Mouse (Mus musculus) Patski (cell line): ENCODE results near the gene Hsd11b2. TPM values are rescaled to one million over a fixed set of nuclear protein-coding genes. Genes with fewer than 3 reads are reported as not detected.
A peak's percentile ranks its signal among the peaks of the same experiment; 100 is the strongest.

Source experiments
- ATAC-seq: fragments of 100-300 bp; one replicate; pipeline ENCODE4 v1.8.0; 2021
- CTCF ChIA-PET: fragments of 350-600 bp; sonication (Branson Sonifier 250); formaldehyde crosslinking; loops from one replicate; lab custom pipeline; 2022; ENCODE audit warnings: inconsistent platforms; lab: Charles Lee
- POLR2A ChIA-PET: fragments of 350-600 bp; sonication (Branson Sonifier 250); formaldehyde crosslinking; loops from one replicate; lab custom pipeline; 2022; ENCODE audit warnings: antibody characterized with exemption, inconsistent platforms; lab: Charles Lee
- DNase-seq: peaks from one replicate; pipeline ENCODE4 v3.0.0-alpha.2; 2011; ENCODE audit warnings: low read depth, low spot score
- H3K27me3 ChIP-seq: fragments of 371-371 bp; one replicate; pipeline ENCODE4 v1.5.1; 2021
- CTCF ChIP-seq: fragments of 100-300 bp; IDR thresholded peaks from one replicate; pipeline ENCODE4 v1.5.1; 2021
- in situ Hi-C: fragments of 300-500 bp; cut with MboI; formaldehyde crosslinking; loops from 3 replicates; pipeline ENCODE4 v1.11.1; 2018; ENCODE audit warnings: low pct_unique_long_range_greater_than_20kb, mixed read lengths
- polyA plus RNA-seq: library from polyadenylated mRNA; unstranded; gene quantifications from one replicate; pipeline ENCODE4 v1.2.3, GENCODE M21; 2021

Gene Hsd11b2
- polyA plus RNA-seq, 1 experiment from 2014 or later: 8.2 TPM

- ATAC-seq (no peak), DNase-seq (no peak)
- in situ Hi-C loops: no loop called here
- no peaks in the 10 kb centered on the region for H3K27me3 ChIP-seq
- POLR2A ChIA-PET: interaction anchor here (1.0 kb wide), 1 partner anchor 44 kb away, joined by 3 read pairs; no protein-coding TSS in a partner anchor
- CTCF ChIA-PET: interaction anchor here (0.7 to 6.0 kb wide), 15 partner anchors 9 to 54 kb away, joined by 3 to 102 read pairs (median 4); partner anchors contain the start of gene Hsd11b2
- TF ChIP-seq CTCF: no peak
Measured at GRCm38 (mm10) chr8:105533439-105533838, 14.9 kb downstream of the Hsd11b2 start.

- DNase-seq (no peak), ATAC-seq (no peak)
- POLR2A ChIA-PET: interaction anchor here (0.7 to 1.0 kb wide), 2 partner anchors 45 to 49 kb away, joined by 3 read pairs; no protein-coding TSS in a partner anchor
- in situ Hi-C loops: no loop called here
- TF ChIP-seq CTCF: peak; percentile 91
- CTCF ChIA-PET: interaction anchor here (0.7 to 6.0 kb wide), 15 partner anchors 9 to 55 kb away, joined by 3 to 102 read pairs (median 4); partner anchors contain the start of gene Hsd11b2
- no peaks in the 10 kb centered on the region for H3K27me3 ChIP-seq
Measured at GRCm38 (mm10) chr8:105533892-105534329, 15.4 kb downstream of the Hsd11b2 start.

GRCm38 (mm10) chr8:105536546-105536945 lies 18.0 kb downstream of the Hsd11b2 start:
- in situ Hi-C loops: no loop called here
- H3K27me3 ChIP-seq: no peaks in the 10 kb centered on the region
- ATAC-seq (no peak), DNase-seq (no peak)
- POLR2A ChIA-PET: no interaction called here
- CTCF ChIA-PET: interaction anchor here (1.2 kb wide), 1 partner anchor 20 kb away, joined by 7 read pairs; no protein-coding TSS in a partner anchor
- no peak for TF ChIP-seq CTCF

- in situ Hi-C loops: no loop called here
- CTCF ChIA-PET: interaction anchor here (1.2 to 3.0 kb wide), 2 partner anchors 21 to 52 kb away, joined by 7 to 9 read pairs; no protein-coding TSS in a partner anchor
- ATAC-seq (peak; percentile 7), DNase-seq (no peak)
- TF ChIP-seq CTCF: no peak
- no peaks in the 10 kb centered on the region for H3K27me3 ChIP-seq
- POLR2A ChIA-PET: no interaction called here
Measured at GRCm38 (mm10) chr8:105537011-105537677, 18.6 kb downstream of the Hsd11b2 start.

GRCm38 (mm10) chr8:105538940-105539339 lies 20.4 kb downstream of the Hsd11b2 start:
- in situ Hi-C loops: no loop called here
- ATAC-seq: no peak
- ChIA-PET CTCF (interaction anchor here (1.0 to 3.0 kb wide), 6 partner anchors 8 to 189 kb away, joined by 3 to 11 read pairs (median 4); no protein-coding TSS in a partner anchor), POLR2A (interaction anchor here (0.6 kb wide), 1 partner anchor 22 kb away, joined by 3 read pairs; no protein-coding TSS in a partner anchor)
- no peak for DNase-seq
- TF ChIP-seq CTCF: no peak
- no peaks in the 10 kb centered on the region for H3K27me3 ChIP-seq

GRCm38 (mm10) chr8:105542032-105542656 lies 23.6 kb downstream of the Hsd11b2 start:
- ATAC-seq: no peak
- POLR2A ChIA-PET: no interaction called here
- in situ Hi-C loops: no loop called here

GRCm38 (mm10) chr8:105542808-105543207 lies 24.3 kb downstream of the Hsd11b2 start:
- in situ Hi-C loops: no loop called here
- no peaks in the 10 kb centered on the region for H3K27me3 ChIP-seq
- TF ChIP-seq CTCF: no peak
- ATAC-seq: no peak
- ChIA-PET CTCF (interaction anchor here (4.1 kb wide), 1 partner anchor 11 kb away, joined by 34 read pairs; no protein-coding TSS in a partner anchor), POLR2A (no interaction called here)
- DNase-seq: no peak

More at GRCm38 (mm10) chr8:105542032-105542656, 23.6 kb downstream of the Hsd11b2 start:
- no peak for TF ChIP-seq CTCF
- H3K27me3 ChIP-seq: no peaks in the 10 kb centered on the region
- DNase-seq: no peak
- CTCF ChIA-PET: interaction anchor here (1.4 kb wide), 1 partner anchor 10 kb away, joined by 3 read pairs; no protein-coding TSS in a partner anchor

- no peak for TF ChIP-seq CTCF
- DNase-seq (no peak), ATAC-seq (no peak)
- ChIA-PET CTCF (interaction anchor here (1.9 to 4.1 kb wide), 4 partner anchors 12 to 59 kb away, joined by 4 to 34 read pairs (median 6); partner anchors contain the start of gene Hsd11b2), POLR2A (no interaction called here)
- H3K27me3 ChIP-seq: no peaks in the 10 kb centered on the region
- in situ Hi-C loops: no loop called here
Measured at GRCm38 (mm10) chr8:105543703-105544102, 25.1 kb downstream of the Hsd11b2 start.

GRCm38 (mm10) chr8:105544544-105545205 lies 26.1 kb downstream of the Hsd11b2 start:
- ATAC-seq (peak; percentile 86), DNase-seq (no peak)
- no peak for TF ChIP-seq CTCF
- in situ Hi-C loops: no loop called here
- H3K27me3 ChIP-seq: no peaks in the 10 kb centered on the region
- CTCF ChIA-PET: interaction anchor here (0.6 to 4.1 kb wide), 6 partner anchors 8 to 68 kb away, joined by 3 to 34 read pairs (median 4); partner anchors contain the start of gene Hsd11b2
- POLR2A ChIA-PET: interaction anchor here (0.6 kb wide), 1 partner anchor 64 kb away, joined by 5 read pairs; no protein-coding TSS in a partner anchor

GRCm38 (mm10) chr8:105545249-105545648 lies 26.7 kb downstream of the Hsd11b2 start:
- CTCF ChIA-PET: interaction anchor here (1.1 to 4.1 kb wide), 6 partner anchors 13 to 69 kb away, joined by 3 to 34 read pairs (median 4); partner anchors contain the start of gene Hsd11b2
- no peak for TF ChIP-seq CTCF
- ATAC-seq: peak; percentile 6
- no peaks in the 10 kb centered on the region for H3K27me3 ChIP-seq
- DNase-seq: no peak
- POLR2A ChIA-PET: interaction anchor here (0.6 kb wide), 1 partner anchor 65 kb away, joined by 5 read pairs; no protein-coding TSS in a partner anchor
- in situ Hi-C loops: no loop called here
